Mouse (Mus musculus): ENCODE data around the gene Tbx10.
"Not testable (repeated sequence)": the region's sequence is repeated elsewhere in the genome, so short reads cannot be mapped to it uniquely, and the experiment has no call there.

The Tbx10 gene

DNA sequence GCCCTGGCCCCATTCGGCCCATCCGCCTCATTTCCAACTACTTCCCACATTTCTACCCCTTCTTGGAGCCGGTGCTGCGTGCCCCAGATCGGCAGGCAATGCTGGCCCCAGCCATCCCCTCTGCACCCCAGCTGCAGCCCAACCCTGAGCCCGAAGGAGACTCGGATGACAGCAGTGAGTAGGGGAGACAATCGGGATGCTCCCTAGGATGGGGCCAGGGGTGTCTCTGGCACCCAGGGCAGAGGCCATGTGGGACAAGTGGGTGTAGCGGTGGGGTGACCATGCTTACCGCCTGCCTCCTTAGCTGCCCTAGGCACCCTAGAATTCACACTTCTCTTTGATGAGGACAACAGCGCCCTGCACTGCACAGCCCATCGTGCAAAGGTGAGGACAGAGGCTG is 11.1 kb downstream of the Tbx10 start:
- no peak for DNase-seq (ENCODE audit: low read depth, low spot score)

GRCm38 (mm10) chr19:4004331-4004730 is 11.8 kb downstream of the Tbx10 start:
- DNase-seq (ENCODE audit: low read depth, low spot score): no peak

DNA sequence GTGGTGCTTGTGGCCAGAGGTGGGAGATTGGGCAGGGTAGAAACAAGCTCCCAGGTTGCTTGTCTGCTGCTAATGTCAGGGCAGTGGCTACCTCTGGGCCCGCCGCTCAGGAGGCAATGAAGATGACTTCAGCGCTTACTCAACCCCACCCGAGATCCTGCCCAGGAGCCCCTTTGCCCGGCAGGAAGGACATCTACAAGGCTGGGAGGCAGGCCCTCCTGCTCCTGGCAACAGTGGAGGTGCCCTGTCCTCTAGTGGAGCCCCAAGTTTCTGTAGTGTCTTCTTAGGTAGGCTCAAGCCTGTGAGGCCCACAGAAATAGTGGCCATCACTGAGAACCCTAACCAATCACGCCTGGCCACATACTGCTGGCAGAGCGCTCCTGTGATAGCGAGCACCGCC is 12.5 kb downstream of the Tbx10 start:
- no peak for DNase-seq (ENCODE audit: low read depth, low spot score)

- no peak for DNase-seq (ENCODE audit: low read depth, low spot score)
Measured at GRCm38 (mm10) chr19:4005971-4006370, 13.4 kb downstream of the Tbx10 start.

DNA sequence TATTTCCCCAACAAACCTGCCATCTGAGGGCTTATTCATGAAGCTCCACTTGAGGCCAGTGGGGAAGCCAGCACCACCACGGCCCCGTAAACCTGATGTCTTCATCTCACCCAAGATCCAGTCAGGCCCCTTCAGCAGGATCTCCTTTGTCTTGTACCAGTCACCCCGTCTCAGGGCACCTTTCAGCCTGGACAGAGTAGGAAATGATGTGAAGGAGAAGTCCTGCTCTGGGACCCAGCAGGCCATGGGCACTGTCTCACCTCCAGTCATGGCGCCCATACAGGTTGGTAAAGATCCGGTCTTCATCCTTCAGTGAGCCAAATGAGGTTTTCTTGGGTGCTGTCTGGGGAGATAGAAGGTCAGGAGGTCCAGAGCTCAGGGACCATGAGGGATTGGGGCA is 18.5 kb downstream of the Tbx10 start:
- DNase-seq (ENCODE audit: low read depth, low spot score): no peak

- peak; percentile 100 for DNase-seq (ENCODE audit: low read depth, low spot score)
Measured at GRCm38 (mm10) chr19:4012432-4013022, 20.0 kb downstream of the Tbx10 start, which contains the start of gene Ndufv1. Gene Ndufv1 (minus strand): TSS chr19:4012806.

DNA sequence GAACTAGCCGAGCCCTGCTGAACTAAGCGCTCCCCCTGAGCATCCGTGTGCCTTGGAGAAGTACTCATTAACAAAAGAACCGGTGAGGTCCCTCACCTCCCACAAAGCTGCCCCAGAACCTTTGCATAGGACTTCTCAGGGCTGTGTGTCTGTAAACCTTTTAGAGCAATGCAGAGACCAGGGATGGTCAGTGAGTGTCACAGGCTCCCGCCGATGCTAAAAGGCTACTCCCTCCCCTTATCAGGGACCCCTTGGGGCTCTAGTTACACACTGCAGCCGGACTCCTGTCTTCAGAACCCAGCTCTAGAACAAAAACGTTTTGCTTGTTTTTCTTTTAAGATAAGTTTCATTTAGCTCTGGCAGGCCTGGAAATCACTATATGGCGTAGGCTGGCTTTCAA is 20.5 kb downstream of the Tbx10 start:
- DNase-seq (ENCODE audit: low read depth, low spot score): no peak

DNA sequence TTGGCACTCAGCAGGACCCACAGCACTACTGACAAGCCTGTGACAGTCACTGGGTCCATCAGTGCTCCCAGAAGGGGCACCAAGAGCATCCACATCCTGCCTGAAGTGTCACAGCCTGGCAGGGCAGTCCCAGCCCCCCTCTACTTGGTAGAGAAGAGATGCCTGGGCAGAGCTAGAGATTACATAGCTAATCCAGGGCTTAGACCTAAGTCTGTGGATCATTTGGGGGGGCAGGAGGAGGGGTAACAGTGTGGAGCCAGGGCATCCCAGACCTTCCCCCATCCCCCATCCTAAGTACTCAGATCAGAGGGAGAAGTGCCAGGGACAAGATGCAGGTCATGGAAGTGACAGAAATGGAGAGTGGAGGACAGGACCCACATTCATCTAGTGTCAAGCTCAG is 22.2 kb downstream of the Tbx10 start:
- DNase-seq (ENCODE audit: low read depth, low spot score): no peak

- DNase-seq (ENCODE audit: low read depth, low spot score): peak; percentile 48
Measured at GRCm38 (mm10) chr19:4015635-4016034, 23.1 kb downstream of the Tbx10 start.

GRCm38 (mm10) chr19:4017921-4018587 is 25.5 kb downstream of the Tbx10 start:
- DNase-seq (ENCODE audit: low read depth, low spot score): peak; percentile 27

DNA sequence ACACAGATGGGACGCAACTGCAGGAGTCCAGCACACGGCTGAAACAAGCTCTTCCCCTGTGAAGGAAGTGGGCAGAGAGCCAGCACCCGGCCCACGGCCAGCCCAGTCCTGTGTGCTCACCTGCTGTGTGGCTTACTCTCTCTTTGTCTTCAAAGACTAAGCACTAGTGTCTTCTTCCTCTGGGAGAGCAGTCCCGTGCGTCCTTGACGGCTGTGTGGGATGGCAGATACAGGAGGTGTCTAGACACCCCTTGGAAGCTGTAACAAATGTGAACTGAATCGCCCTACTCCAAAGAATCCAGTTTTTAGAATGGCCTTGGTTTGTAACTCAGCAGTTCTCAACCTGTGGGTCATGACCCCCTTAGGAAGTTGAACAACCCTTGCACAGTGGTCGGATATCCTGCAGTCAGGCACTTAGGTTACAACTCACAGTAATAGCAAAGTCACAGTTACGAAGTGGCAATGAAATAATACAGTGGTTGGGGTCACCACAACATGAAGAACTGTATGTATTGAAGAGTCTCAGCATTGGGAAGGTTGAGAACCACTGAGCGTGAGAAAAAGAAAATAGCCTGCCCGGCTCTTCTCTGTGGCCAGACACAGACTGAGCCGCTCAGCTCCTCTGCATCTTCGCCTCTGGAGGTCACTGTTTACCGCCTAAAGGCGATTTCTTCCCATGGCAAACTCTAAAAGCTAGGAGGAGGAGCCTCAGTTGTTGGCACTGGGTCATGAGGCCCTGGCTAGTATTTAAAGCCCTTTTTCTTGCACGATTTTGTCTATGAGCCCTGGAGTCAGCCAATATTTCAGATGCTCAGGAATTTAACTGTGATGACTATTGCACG is 26.4 kb downstream of the Tbx10 start:
- peak; percentile 91 for DNase-seq (ENCODE audit: low read depth, low spot score)

DNA sequence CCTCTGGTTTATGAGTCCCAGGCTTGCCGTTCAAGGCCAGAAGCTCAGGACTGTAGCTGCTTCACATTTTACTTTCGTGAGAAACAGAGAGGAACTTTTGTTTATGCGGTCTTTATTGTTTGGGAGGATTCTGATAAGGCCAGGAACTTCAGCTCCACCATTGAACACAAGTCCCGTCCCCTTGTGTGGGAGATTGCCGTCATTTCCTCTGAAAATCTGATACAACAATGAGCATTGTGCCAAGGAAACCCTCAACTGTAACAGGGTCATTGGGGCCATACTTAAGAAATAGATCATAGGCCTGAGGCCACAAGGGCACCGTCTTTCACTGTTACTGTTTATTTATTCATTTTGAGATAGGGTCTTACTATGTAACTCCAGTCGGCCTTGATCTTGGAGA is 30.6 kb downstream of the Tbx10 start:
- DNase-seq (ENCODE audit: low read depth, low spot score): no peak

GRCm38 (mm10) chr19:4027576-4027975 is 35.0 kb downstream of the Tbx10 start:
- DNase-seq (ENCODE audit: low read depth, low spot score): no peak

- DNase-seq (ENCODE audit: low read depth, low spot score): no peak
Measured at GRCm38 (mm10) chr19:4032668-4033067, 40.1 kb downstream of the Tbx10 start.

DNA sequence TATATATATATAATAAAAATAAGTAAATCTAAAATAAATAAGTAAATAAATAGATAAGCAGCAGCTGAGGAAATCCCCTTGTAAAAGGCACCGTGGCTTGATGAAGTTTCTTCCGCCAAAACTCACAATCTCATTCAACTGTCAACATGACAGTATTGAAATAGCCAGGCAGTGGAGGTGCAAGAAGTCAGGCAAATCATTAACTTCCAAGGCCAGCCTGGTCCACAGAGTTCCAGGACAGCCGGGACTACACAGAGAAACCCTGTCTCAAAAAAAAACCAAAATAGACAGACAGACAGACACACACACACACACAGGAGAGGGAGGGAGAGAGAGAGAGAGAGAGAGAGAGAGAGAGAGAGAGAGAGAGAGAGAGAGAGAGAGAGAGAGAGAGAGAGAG is 40.7 kb downstream of the Tbx10 start:
- DNase-seq (ENCODE audit: low read depth, low spot score): no peak

- no peak for DNase-seq (ENCODE audit: low read depth, low spot score)
Measured at GRCm38 (mm10) chr19:4033742-4034141, 41.2 kb downstream of the Tbx10 start.

- no peak for DNase-seq (ENCODE audit: low read depth, low spot score)
Measured at GRCm38 (mm10) chr19:4036327-4037045, 43.9 kb downstream of the Tbx10 start.

DNA sequence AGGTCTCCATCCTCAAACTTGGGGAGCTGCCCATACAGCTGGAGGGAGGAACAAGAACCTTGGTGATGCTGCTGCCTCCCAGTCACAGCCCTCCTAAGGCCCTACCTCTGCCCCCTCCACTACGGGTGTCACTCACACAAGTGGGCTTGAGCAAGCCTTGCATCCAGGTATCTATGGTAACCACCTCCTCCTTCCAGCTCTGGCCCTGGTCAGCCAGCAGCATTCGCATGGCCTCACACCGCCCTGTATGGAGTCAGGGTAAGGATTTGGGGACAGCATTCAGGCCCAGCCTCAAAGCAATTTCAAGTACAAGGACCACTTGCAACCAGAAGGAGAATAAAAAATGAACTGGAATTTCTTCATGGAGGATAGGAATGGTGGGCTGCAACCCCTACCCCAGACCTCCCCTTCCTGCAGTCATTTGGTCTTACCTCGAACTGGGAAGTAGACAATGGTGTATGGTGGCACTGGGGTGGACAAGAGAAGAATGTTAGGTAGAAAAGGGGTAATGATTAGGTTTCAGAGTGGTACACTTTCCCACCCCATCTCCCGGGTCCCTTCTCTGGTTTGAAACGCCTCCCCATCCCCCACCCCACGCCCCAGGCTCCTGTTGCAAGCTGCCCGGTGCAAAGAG is 44.7 kb downstream of the Tbx10 start:
- not testable (repeated sequence) for DNase-seq (ENCODE audit: low read depth, low spot score)

- peak; percentile 83 for DNase-seq (ENCODE audit: low read depth, low spot score)
Measured at GRCm38 (mm10) chr19:4037788-4038232, 45.3 kb downstream of the Tbx10 start, which contains the start of gene Gstp1. Gene Gstp1 (minus strand): TSS chr19:4037985.

GRCm38 (mm10) chr19:4040941-4041340 is 48.4 kb downstream of the Tbx10 start:
- peak; percentile 73 for DNase-seq (ENCODE audit: low read depth, low spot score)

GRCm38 (mm10) chr19:4041500-4041899 is 48.9 kb downstream of the Tbx10 start:
- not testable (repeated sequence) for DNase-seq (ENCODE audit: low read depth, low spot score)
